Mouse (Mus musculus) fat pad, adult 2 months (tissue): ENCODE results near the gene Cnga1.

Source experiments
- DNase-seq: peaks from one replicate; pipeline ENCODE4 v3.0.0-alpha.2; 2011; ENCODE audit warnings: low read depth, low spot score; ENCODE audit errors: extremely low read depth

The Cnga1 gene

GRCm38 (mm10) chr5:72644175-72644574, at the start of gene Cnga1:
Gene Cnga1 (minus strand): TSS chr5:72644275.
- DNase-seq: no peak

DNA sequence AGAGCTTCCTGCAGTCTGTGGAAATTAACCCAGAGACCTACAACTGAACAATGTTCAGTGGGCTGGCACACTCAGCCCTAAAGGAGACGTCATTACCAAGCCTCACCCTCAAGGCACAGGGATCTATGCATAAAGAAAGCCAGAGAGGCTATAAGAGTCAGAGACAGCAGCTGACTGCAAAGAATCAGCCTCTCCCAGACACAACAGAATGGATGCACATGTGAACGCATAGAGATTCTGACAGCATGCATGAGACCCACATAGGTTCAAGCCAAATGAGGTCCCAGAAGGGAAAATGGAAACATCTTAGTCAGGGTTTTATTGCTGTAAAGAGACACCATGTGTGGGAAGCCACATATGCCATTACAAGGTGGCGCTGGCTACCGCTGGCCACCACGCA, 46.4 kb upstream of the Cnga1 start:
- no peak for DNase-seq

GRCm38 (mm10) chr5:72689556-72689955, 45.5 kb upstream of the Cnga1 start:
- DNase-seq: no peak

GRCm38 (mm10) chr5:72681451-72681850, 37.4 kb upstream of the Cnga1 start:
- no peak for DNase-seq

GRCm38 (mm10) chr5:72674994-72675542, 31.0 kb upstream of the Cnga1 start:
- peak; percentile 13 for DNase-seq

DNA sequence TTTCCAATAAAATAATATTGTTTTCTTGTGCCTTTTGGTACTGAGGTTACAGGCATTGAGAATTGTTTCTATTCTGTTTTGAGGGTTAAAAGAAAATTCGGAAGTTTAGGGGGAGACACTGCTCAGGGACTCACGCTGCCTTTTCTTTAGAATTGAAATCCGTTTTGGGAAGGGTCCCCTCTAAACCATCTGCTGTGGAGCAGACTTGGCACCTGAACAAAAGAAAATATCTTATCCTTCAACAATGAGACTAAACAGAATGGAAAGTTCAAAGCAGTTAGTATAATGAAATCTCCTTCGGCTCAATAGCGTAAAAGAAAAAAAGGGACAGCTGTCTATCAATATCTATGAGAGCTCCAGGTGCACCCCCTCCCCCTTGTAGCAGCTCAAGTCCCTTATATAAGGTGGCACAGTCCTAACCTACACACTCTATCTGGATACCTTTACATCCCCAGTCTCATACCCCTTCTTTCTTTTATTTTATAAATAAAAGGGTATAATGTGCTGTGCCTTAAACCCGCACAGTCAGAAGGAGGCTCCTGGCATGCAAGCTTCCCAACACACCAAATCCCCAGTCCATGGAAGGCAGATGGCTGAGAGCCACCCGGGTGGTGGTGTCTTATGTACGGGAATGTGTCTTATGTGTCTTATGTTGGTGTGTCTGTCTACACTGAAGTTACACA, 27.1 kb upstream of the Cnga1 start:
- no peak for DNase-seq

DNA sequence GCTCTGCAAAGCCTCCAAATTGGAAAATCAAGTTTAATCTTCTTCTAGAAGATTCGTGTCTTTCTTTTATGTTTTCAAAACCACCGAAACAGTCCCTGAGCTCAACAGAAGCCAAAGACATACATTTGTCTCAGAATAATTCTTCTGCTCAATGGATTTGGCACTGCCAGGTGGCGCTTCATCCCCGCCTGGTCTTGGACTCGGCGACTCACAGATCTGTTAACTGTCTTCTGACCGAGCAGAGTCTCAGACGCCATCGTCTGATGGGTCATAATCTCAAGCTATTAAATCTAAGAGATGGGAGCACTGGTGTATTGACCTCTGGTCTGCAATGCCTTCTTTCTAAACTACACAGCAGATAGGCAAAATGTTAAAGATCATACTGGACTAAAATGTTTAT, 24.3 kb upstream of the Cnga1 start:
- no peak for DNase-seq

DNA sequence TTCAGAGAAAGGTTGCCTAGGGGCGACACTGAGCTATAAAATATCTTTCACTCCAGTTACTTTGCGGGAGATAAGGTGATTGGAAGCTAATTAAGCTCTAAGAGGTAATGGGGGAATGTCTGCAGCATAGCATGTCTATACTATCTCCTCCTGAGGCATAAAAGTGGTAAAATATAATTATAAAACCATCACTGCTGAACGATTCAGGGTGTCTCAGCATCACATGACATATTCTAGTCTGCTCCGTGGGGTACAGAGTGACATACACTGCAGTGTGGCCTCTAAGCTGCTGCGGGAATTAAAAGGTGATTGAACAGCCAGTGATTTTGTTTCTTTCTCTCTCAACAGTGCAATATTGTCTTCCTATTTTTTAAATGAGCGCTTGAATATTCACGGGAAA, 22.4 kb upstream of the Cnga1 start:
- DNase-seq: no peak

- DNase-seq: no peak
Observed at GRCm38 (mm10) chr5:72665281-72665680, 21.2 kb upstream of the Cnga1 start.

DNA sequence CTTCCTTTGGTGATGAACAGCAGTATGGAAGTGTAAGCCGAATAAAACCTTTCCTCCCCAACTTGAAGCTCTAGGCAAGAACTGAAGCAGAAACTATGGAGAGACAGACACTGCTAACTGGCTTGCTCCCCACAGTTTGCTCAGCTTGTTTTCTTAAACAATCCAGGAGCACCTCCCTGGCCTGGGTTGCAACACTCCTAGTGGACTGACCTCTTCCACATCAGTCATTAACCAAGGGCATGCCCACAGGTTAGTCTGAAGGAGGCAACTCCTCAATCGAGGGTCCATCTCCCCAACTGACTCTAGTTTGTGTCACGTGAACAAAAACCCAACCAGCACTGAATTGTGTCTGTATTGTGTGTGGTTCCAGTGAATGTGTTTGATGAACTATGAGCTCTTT, 20.8 kb upstream of the Cnga1 start:
- DNase-seq: no peak

GRCm38 (mm10) chr5:72664126-72664525, 20.1 kb upstream of the Cnga1 start:
- no peak for DNase-seq

DNA sequence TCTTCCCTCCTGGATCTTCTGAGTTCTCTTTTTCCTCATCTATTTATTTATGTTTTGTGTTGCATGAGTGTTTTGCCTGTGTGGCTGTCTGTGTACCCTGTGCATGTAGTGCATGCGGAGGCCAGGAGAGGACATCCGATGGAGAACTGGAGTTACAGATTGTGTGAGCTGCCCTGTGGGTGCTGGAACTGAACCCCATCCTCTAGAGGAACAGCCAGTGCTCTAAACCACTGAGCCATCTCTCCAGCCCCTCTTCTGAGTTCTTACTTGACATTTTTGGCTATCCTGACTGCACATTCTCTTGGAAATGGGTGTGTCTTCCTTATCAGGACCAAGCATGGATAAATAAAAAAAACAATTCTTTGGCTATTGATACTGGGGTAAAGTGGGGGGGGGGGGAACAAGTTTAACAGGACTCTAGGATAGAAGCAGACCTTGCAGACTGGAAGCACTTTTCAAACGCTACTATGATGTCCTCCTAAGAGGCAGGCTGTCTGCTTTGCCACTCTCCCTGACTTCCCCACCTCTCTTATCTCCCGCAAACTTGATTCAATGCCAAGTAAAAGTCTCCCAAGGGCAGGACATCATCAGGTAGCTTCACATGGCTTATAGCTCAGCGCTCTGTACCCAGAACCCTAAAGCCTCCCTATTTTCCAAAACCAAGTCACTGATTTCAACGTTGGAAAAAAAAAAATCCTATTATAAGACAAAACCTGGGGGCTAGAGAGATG, 17.1 kb upstream of the Cnga1 start:
- DNase-seq: no peak

- no peak for DNase-seq
Observed at GRCm38 (mm10) chr5:72658375-72658774, 14.3 kb upstream of the Cnga1 start.

DNA sequence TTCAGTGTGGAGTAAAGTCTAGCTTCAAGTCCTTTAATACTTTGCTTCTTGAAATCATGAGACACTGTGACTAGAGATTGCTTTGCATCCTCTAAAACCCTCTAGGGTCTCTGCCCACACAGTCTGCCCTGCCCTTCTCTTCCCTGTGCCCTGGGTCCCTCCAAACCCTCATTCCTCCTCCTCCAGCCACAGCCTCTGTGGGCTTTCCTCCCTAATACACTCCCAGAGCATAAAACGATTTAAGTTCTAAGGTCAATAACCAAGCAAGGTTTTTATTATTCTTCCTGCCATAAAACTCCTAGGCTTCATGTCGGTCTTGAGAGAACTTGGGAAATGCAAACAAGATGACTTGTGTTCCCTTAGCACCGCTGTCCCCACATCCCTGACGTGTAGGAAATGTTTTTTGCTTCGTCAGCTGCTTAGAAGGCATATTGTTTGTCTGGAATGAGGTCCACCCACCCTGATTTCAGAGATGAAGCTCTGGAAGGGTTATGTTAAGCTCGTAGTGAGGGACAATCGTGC, 12.3 kb upstream of the Cnga1 start:
- DNase-seq: no peak

DNA sequence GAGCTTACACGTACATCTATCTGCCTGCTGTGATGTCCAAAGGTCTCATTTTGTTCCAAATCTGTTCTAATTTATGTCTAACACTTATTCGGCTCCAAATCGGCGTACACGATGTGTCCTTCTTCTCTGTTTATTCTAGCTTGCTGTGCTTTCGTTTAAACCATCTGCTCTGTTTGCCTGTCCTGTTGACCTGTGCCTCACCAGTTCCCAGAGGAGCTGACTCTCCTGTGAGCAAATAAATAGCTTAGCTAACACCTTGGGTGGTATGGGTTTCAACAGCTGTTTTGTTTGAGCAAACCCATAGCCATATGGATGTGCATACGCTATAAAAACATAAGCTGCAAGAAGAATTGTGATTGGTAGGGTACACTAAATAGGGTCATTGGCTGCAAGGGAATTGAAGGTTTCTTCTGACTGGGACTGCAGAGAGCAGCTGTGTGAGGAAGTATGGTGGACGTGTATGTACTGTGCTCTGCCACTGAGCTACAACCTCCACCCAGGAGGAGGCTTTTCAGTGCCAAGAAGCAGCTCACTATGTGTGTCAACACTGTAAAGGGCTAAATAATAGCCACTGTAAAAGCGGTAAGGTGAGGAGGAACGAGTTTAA, 9.1 kb upstream of the Cnga1 start:
- no peak for DNase-seq

- DNase-seq: peak; percentile 100
Observed at GRCm38 (mm10) chr5:72648987-72649735, 5.1 kb upstream of the Cnga1 start.

DNA sequence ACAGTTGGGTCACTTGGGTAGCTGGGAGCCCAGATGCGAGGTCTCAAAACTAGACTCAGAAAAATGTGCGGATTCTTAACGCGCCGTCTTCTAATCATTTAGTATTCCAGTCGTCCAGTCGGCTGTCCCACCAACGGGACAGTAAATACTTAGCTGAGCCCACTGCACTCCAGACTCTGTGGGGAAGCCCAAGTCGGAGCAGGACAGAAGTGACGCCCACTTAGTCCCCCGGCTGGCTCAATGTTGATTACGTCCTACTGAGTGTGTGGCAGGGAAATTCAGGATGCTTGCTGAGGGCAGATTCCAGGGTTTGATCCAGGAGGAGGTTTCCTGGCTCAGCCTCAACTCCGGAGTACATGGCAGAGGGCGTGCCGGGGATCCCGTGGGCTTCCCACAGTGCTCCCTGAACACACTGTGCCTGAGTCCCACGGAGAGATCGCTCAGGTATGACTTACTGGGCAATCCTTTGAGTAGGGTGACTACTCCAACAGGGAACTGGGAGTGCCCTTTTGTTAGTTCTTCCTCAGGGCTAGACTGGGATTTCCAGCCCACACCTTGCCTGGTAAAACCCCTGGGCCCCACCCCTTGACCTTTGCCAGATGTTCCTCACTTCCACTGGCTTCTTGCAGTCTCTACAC, 4.0 kb upstream of the Cnga1 start:
- DNase-seq: no peak

DNA sequence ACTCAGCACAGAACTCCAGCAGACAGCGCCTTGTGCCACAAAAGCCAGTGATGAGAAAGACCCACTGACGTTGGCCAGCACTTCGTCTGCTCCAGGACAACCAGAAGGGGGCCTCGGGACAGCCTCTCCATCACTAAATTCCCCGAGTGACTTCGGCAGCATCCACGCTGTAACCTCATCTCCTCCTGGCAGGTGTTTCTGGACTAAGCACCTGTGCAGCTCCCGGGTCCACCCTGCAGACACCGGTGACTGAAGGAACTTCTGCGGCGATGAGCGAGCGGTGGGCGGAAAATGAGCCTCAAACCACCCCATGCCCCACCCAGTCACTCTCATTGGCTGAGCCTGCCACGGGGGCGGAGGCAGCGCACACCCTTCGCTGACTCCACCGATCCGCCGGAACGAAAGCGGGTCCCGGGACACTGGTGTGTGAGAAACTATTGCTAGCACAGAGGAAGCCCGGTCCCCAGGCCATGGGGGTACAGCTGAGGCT, 3.4 kb upstream of the Cnga1 start, which contains the start of gene Nipal1:
Nipal1 (plus strand) TSS at position 378 of the 490 bp plus-strand sequence.
- DNase-seq: no peak

GRCm38 (mm10) chr5:72646996-72647395, 2.9 kb upstream of the Cnga1 start:
- no peak for DNase-seq

- no peak for DNase-seq
Observed at GRCm38 (mm10) chr5:72646131-72646530, 2.1 kb upstream of the Cnga1 start.
